Comparison of ENCODE assay signal across 8 mouse cellular contexts in the genomic region with DNA sequence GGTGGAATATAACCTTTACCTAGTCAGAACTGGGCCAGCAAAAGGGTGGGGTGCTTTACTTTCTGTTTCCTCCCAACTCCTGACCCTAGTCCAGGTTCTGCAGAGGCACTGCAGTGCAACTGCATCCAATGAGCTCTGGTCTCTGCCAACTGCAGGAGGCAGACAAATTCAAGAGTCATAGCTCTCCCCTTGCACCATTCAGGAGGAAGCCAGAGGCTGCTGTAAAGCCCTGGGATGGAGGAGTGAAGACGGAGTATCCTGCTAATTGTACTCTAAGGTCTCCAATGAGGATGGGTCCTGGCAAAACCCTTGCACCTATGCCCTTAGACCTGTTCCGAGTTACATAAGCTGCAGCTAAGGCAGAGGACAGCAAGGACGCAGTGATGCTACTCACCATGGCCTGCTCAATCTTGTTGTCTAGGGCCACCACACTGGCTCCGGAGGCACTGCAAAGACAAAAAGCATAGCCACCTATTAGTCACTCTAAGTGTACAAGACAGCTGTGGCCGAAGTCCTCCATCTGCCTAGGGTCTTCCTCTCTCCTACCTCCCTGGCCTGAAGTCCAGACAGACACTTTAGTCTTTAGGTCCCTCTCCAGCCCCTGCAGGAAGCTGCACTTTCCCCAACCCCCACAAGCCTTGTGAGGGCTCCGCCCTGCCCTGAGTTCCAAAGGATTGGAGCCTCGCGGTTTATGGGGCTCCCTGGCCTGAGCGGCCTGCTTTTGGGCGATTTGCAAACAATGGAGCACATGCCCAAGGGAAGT. TPM values are rescaled to one million over a fixed set of nuclear protein-coding genes. Genes with fewer than 3 reads are reported as not detected.
DNase-seq lines count a peak whose midpoint lies in the region; ATAC-seq and TF ChIP-seq lines count a peak whose summit lies in the region.

No protein-coding gene starts in this region.

- peak overlapping the region; percentile 63 for H3K4me2 ChIP-seq in kidney, postnatal 0 days (ENCODE audit: low read length)

- H3K27me3 ChIP-seq in kidney, postnatal 0 days (ENCODE audit: insufficient read depth, low read length) = no peaks in the 10 kb centered on the region

- H3K4me3 ChIP-seq in kidney, postnatal 0 days (replicated peaks; ENCODE audit: low read depth, low read length) = peak overlapping the region; percentile 47

- peak overlapping the region; percentile 67 for H3K9ac ChIP-seq in kidney, postnatal 0 days (ENCODE audit: low read depth, low read length)

- H3K9me3 ChIP-seq in kidney, postnatal 0 days (replicated peaks; ENCODE audit: low read length) = no peaks in the 10 kb centered on the region

- peak overlapping the region; percentile 88 for H3K27ac ChIP-seq in kidney, postnatal 0 days

- DNase-seq in urinary bladder, postnatal 25 days (ENCODE audit: low spot score) = peak; percentile 28
- no peak for DNase-seq in urinary bladder, adult 2 months (ENCODE audit: low spot score)
- peak; percentile 46 to 51 for DNase-seq in cerebellum, postnatal 36 days
- DNase-seq in kidney, postnatal 0 days (ENCODE audit: low spot score) = peak; percentile 28
- peak; percentile 57 for DNase-seq in lung, postnatal 10 days
- peak; percentile 15 to 31 for DNase-seq in spleen, adult 18-20 months
- no peak for DNase-seq in natural killer cell, adult 2 months (ENCODE audit: low spot score in 2 of 2)

- no peaks in the 10 kb centered on the region for H3K36me3 ChIP-seq in kidney, postnatal 0 days (ENCODE audit: insufficient read depth, low read length)

- 0 out of 2 replicates have a peak, but pooled peaks have one; percentile 8 for ATAC-seq in granulocyte monocyte progenitor cell, adult 5-6 weeks (replicated peaks; ENCODE audit: poor library complexity, severe bottlenecking)
- peak; percentile 33 for ATAC-seq in kidney, postnatal 0 days (replicated peaks; ENCODE audit: low FRiP score, low read depth)

- WGBS in kidney, postnatal 0 days = 26% methylated on average over 10 of the region's 10 CpGs

- no peak for TF ChIP-seq CTCF in kidney, postnatal 0 days (IDR thresholded peaks at IDR 0.05; ENCODE audit: low read depth)

- H3K4me1 ChIP-seq in kidney, postnatal 0 days (replicated peaks; ENCODE audit: insufficient read depth, low read length) = no peaks in the 10 kb centered on the region

RNA-seq across cellular contexts. Expression of gene Tsc22d3, which starts 58.6 kb away (rescaled TPM):
- 99.7 and 126 TPM in 2 replicates for polyA plus RNA-seq in urinary bladder, adult 2 months (2012; rRNA removed)
- 18.4 and 19.9 TPM in 2 replicates for total RNA-seq in granulocyte monocyte progenitor cell, adult 5-6 weeks (2014; fragmentation: Nextera tagmentation)
- 19.7 and 30.0 TPM in 2 replicates for total RNA-seq in granulocyte monocyte progenitor cell, adult 5-6 weeks (2017)
- 88.0 and 99.3 TPM in 2 replicates for polyA plus RNA-seq in kidney, postnatal 0 days (2015; fragmentation: Nextera tagmentation; extraction: Ambion mirVana)

Comparison
In these comparisons a context has a peak if more than half of its experiments do, and no peak if none do; other contexts are left out.
1. DNase-seq: peak in urinary bladder, postnatal 25 days (single experiment), cerebellum, postnatal 36 days (2 of 2), kidney, postnatal 0 days (single experiment), lung, postnatal 10 days (single experiment) and spleen, adult 18-20 months (2 of 2); none in urinary bladder, adult 2 months (single experiment) and natural killer cell, adult 2 months (0 of 2).